8 mouse cellular contexts compared by ENCODE assay signal in genomic region chr11:119514967-119515636, GRCm38 (mm10). TPM values are rescaled to one million over a fixed set of nuclear protein-coding genes. Genes with fewer than 3 reads are reported as not detected.
DNase-seq lines count a peak whose midpoint lies in the region; ATAC-seq lines count a peak whose summit lies in the region.

No protein-coding gene starts in this region.

- no peaks in the 10 kb centered on the region for H3K36me3 ChIP-seq in lung, embryonic 16.5 days (ENCODE audit: control insufficient read depth, insufficient read depth, low read length)
- H3K36me3 ChIP-seq in embryonic facial prominence, embryonic 11.5 days (replicated peaks; ENCODE audit: control insufficient read depth, insufficient read depth, low read depth, low read length) = no peaks in the 10 kb centered on the region
- no peaks in the 10 kb centered on the region for H3K36me3 ChIP-seq in intestine, embryonic 15.5 days
- H3K36me3 ChIP-seq in stomach, embryonic 16.5 days (ENCODE audit: control insufficient read depth, insufficient read depth, low read length) = no peaks in the 10 kb centered on the region

- H3K9ac ChIP-seq in lung, embryonic 16.5 days (ENCODE audit: low read length) = no peak overlapping the region; the same call in 1 of the 2 replicates
- peak overlapping the region; percentile 23 for H3K9ac ChIP-seq in embryonic facial prominence, embryonic 11.5 days (replicated peaks; ENCODE audit: low read length)
- H3K9ac ChIP-seq in intestine, embryonic 15.5 days = no peak overlapping the region
- peak overlapping the region; percentile 7; the same call in 1 of the 2 replicates for H3K9ac ChIP-seq in stomach, embryonic 16.5 days (ENCODE audit: low read length)

- DNase-seq in lung, adult 18-20 months = no peak
- peak; percentile 73 for DNase-seq in embryonic facial prominence, embryonic 11.5 days (ENCODE audit: low spot score)
- peak; percentile 15 to 47 for DNase-seq in lung, postnatal 4 days
- no peak for DNase-seq in spleen, adult 18-20 months
- no peak for DNase-seq in spleen, postnatal 36 days (ENCODE audit: low spot score in 2 of 2)

- H3K4me1 ChIP-seq in lung, embryonic 16.5 days (replicated peaks; ENCODE audit: control insufficient read depth, insufficient read depth, low read length) = peaks cover 5% of the 10 kb centered on the region
- peaks cover 3% of the 10 kb centered on the region; the same call in 1 of the 2 replicates for H3K4me1 ChIP-seq in embryonic facial prominence, embryonic 11.5 days (ENCODE audit: control insufficient read depth, insufficient read depth, low read length)
- 0 out of 2 replicates have a peak, but pooled peaks cover 3% of the 10 kb centered on the region for H3K4me1 ChIP-seq in intestine, embryonic 15.5 days (replicated peaks)
- no peaks in the 10 kb centered on the region; the same call in 1 of the 2 replicates for H3K4me1 ChIP-seq in stomach, embryonic 16.5 days (ENCODE audit: control insufficient read depth, insufficient read depth, low read length)

- 3% methylated on average over 21 of the region's 21 CpGs for WGBS in lung, embryonic 16.5 days
- 3% methylated on average over 21 of the region's 21 CpGs for WGBS in embryonic facial prominence, embryonic 11.5 days
- 4% methylated on average over 21 of the region's 21 CpGs for WGBS in intestine, embryonic 15.5 days
- 6% methylated on average over 21 of the region's 21 CpGs for WGBS in stomach, embryonic 16.5 days

- H3K27ac ChIP-seq in lung, embryonic 16.5 days (ENCODE audit: low read length) = no peak overlapping the region
- no peak overlapping the region; the same call in 1 of the 2 replicates for H3K27ac ChIP-seq in embryonic facial prominence, embryonic 11.5 days (replicated peaks; ENCODE audit: low read depth, low read length)
- H3K27ac ChIP-seq in intestine, embryonic 15.5 days = no peak overlapping the region
- no peak overlapping the region for H3K27ac ChIP-seq in stomach, embryonic 16.5 days (ENCODE audit: low read length)

- H3K4me3 ChIP-seq in lung, embryonic 16.5 days (ENCODE audit: low read length) = peak overlapping the region; percentile 20; the same call in 1 of the 2 replicates
- H3K4me3 ChIP-seq in embryonic facial prominence, embryonic 11.5 days (ENCODE audit: low read depth, low read length) = peak overlapping the region; percentile 17
- H3K4me3 ChIP-seq in intestine, embryonic 15.5 days (replicated peaks) = peak overlapping the region; percentile 9; the same call in 1 of the 2 replicates
- H3K4me3 ChIP-seq in stomach, embryonic 16.5 days (replicated peaks; ENCODE audit: low read length) = no peak overlapping the region

- H3K27me3 ChIP-seq in lung, embryonic 16.5 days (ENCODE audit: control insufficient read depth, insufficient read depth, low read depth, low read length) = peaks cover 8% of the 10 kb centered on the region; the same call in 1 of the 2 replicates
- peaks cover 2% of the 10 kb centered on the region; the same call in 1 of the 2 replicates for H3K27me3 ChIP-seq in embryonic facial prominence, embryonic 11.5 days (ENCODE audit: control insufficient read depth, insufficient read depth, low read length)
- peaks cover 30% of the 10 kb centered on the region for H3K27me3 ChIP-seq in intestine, embryonic 15.5 days (replicated peaks)
- peaks cover 11% of the 10 kb centered on the region; the same call in 1 of the 2 replicates for H3K27me3 ChIP-seq in stomach, embryonic 16.5 days (ENCODE audit: control insufficient read depth, insufficient read depth, low read length)

- H3K4me2 ChIP-seq in lung, embryonic 16.5 days (ENCODE audit: low read depth, low read length) = peak overlapping the region; percentile 41
- H3K4me2 ChIP-seq in embryonic facial prominence, embryonic 11.5 days (ENCODE audit: low read depth, low read length) = peak overlapping the region; percentile 52
- H3K4me2 ChIP-seq in intestine, embryonic 15.5 days (replicated peaks) = peak overlapping the region; percentile 44
- peak overlapping the region; percentile 27; the same call in 1 of the 2 replicates for H3K4me2 ChIP-seq in stomach, embryonic 16.5 days (ENCODE audit: low read depth, low read length)

- H3K9me3 ChIP-seq in lung, embryonic 16.5 days (ENCODE audit: control insufficient read depth, low read length) = no peaks in the 10 kb centered on the region
- H3K9me3 ChIP-seq in embryonic facial prominence, embryonic 11.5 days (replicated peaks; ENCODE audit: control insufficient read depth, low read length) = no peaks in the 10 kb centered on the region
- H3K9me3 ChIP-seq in intestine, embryonic 15.5 days = no peaks in the 10 kb centered on the region
- H3K9me3 ChIP-seq in stomach, embryonic 16.5 days (replicated peaks; ENCODE audit: control insufficient read depth, low read length) = no peaks in the 10 kb centered on the region

- peak; percentile 29; the same call in 1 of the 2 replicates for ATAC-seq in lung, embryonic 16.5 days (ENCODE audit: low read depth)
- ATAC-seq in embryonic facial prominence, embryonic 11.5 days (replicated peaks; ENCODE audit: insufficient number of reproducible peaks, low FRiP score, low TSS enrichment, low read depth) = peak; percentile 65
- ATAC-seq in intestine, embryonic 15.5 days = no peak
- ATAC-seq in stomach, embryonic 16.5 days (ENCODE audit: insufficient read depth, low FRiP score) = no peak

RNA-seq across cellular contexts. Expression of gene Endov, which starts 24.0 kb away (rescaled TPM):
- 16.0 and 17.9 TPM in 2 replicates for polyA plus RNA-seq in lung, embryonic 16.5 days (2015; fragmentation: Nextera tagmentation; extraction: Ambion mirVana)
- polyA plus RNA-seq in embryonic facial prominence, embryonic 11.5 days (2014; fragmentation: Nextera tagmentation; extraction: Ambion mirVana) = 12.4 and 12.7 TPM in 2 replicates
- 15.5 and 15.6 TPM in 2 replicates for polyA plus RNA-seq in intestine, embryonic 15.5 days (2015; fragmentation: Nextera tagmentation; extraction: Ambion mirVana)
- polyA plus RNA-seq in stomach, embryonic 16.5 days (2015; fragmentation: Nextera tagmentation; extraction: Ambion mirVana) = 14.0 and 14.8 TPM in 2 replicates

RNA-seq across cellular contexts. Expression of gene Nptx1, which starts 32.5 kb away (rescaled TPM):
- 1.0 and 1.2 TPM in 2 replicates for polyA plus RNA-seq in lung, embryonic 16.5 days (2015; fragmentation: Nextera tagmentation; extraction: Ambion mirVana)
- 1.8 and 2.2 TPM in 2 replicates for polyA plus RNA-seq in embryonic facial prominence, embryonic 11.5 days (2014; fragmentation: Nextera tagmentation; extraction: Ambion mirVana)
- polyA plus RNA-seq in intestine, embryonic 15.5 days (2015; fragmentation: Nextera tagmentation; extraction: Ambion mirVana) = 0.90 and 1.1 TPM in 2 replicates
- 0.29 and 0.32 TPM in 2 replicates for polyA plus RNA-seq in stomach, embryonic 16.5 days (2015; fragmentation: Nextera tagmentation; extraction: Ambion mirVana)

Comparison
In these comparisons a context has a peak if more than half of its experiments do, and no peak if none do; other contexts are left out.
1. DNase-seq: peak in embryonic facial prominence, embryonic 11.5 days (single experiment) and lung, postnatal 4 days (2 of 2); none in lung, adult 18-20 months (0 of 2), spleen, adult 18-20 months (0 of 2) and spleen, postnatal 36 days (0 of 2).
2. ATAC-seq: peak in lung, embryonic 16.5 days (single experiment) and embryonic facial prominence, embryonic 11.5 days (single experiment); none in intestine, embryonic 15.5 days (single experiment) and stomach, embryonic 16.5 days (single experiment).
3. H3K9ac ChIP-seq: peak in embryonic facial prominence, embryonic 11.5 days (single experiment) and stomach, embryonic 16.5 days (single experiment); none in lung, embryonic 16.5 days (single experiment) and intestine, embryonic 15.5 days (single experiment).
4. Peak in every context shown above with its lines, with median percentiles within 50 percentile points of each other: H3K4me2 ChIP-seq.